Mouse (Mus musculus): ENCODE measurements around the gene Olfr1350. TPM values are rescaled to one million over a fixed set of nuclear protein-coding genes. Genes with fewer than 3 reads are reported as not detected.
"Not testable (repeated sequence)": the region's sequence is repeated elsewhere in the genome, so short reads cannot be mapped to it uniquely, and the experiment has no call there.

Gene Olfr1350
- polyA plus RNA-seq (2016; fragmentation: Nextera tagmentation; extraction: Ambion mirVana) = not detected in 2 replicates

DNA sequence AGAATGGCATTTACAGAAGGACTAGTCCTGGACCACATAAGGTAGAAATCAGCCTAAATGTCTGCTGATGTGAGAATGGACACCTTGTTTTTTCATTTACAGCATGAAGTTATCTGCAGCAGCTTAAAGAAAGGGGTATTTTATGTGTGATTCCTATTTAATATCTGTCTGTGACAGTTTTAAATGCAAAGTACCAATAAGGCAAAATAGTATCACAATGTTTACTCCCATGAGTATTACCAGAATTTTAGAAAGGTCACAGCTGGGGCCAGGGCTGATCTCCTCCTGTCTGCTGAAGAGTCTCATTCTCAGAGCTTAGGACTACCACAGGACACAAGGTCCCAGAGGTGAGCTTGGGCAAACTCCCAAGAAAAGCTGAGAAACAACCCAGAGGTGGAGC lies at the start of gene Olfr1350:
Gene Olfr1350 (plus strand): TSS at position 301 of the 400 bp plus-strand sequence.
- DNase-seq (ENCODE audit: extremely low spot score, low spot score) = no peak
- Histone ChIP-seq H3K27me3 (ENCODE audit: poor library complexity, severe bottlenecking) (no peaks in the 10 kb centered on the region), H3K36me3 (replicated peaks) (no peaks in the 10 kb centered on the region), H3K4me3 (no peak within 1 kb of the TSS), H3K9me3 (peaks cover 58% of the 10 kb centered on the region), H3K4me1 (no peaks in the 10 kb centered on the region), H3K27ac (no peak within 1 kb of the TSS)

DNA sequence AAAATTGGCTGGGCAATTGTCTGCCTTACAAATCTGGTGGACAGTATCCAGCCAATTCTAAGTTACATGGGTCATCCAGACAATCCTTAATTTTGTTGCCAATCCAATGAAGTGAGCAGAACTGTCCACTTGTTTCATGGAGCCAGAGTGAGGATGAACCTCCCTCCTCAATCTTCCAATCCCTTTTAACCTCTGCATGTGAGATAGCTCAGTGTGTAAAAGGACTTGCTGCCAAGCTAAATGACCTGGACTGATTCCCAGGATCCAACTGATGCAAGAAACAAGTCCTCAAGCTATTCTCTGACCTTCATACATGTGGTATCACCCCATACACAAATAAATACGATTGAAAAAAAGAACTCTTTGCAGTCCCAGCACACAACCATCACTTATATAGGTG lies 43.0 kb upstream of the Olfr1350 start:
- Histone ChIP-seq H3K27me3 (ENCODE audit: poor library complexity, severe bottlenecking) (no peaks in the 10 kb centered on the region), H3K9me3 (peaks cover 87% of the 10 kb centered on the region), H3K4me1 (no peaks in the 10 kb centered on the region), H3K27ac (no peak overlapping the region), H3K4me3 (no peak overlapping the region), H3K36me3 (replicated peaks) (no peaks in the 10 kb centered on the region)
- WGBS = 37% methylated on average over 1 of the region's 1 CpGs
- no peak for DNase-seq (ENCODE audit: extremely low spot score, low spot score)

DNA sequence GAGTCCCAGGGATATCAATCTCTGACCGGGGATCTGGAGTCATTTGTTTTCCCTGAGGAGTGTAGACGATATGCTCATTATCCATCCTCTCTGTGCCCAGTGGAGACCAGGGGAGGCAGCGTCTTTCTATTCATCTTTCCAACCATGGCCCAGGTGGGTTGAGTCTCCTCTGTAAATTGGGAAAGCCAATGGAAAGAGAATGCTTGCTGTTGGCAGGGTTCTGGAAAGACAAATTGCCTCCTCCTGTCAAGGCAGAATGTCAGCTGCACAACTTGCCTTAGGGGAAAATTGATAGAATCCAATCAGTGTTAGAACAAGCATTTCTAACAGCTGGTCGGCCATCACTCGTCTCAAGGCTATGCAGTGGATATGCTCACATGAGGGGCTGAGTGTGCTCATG lies 41.8 kb upstream of the Olfr1350 start, which contains the start of gene Olfr1349:
Gene Olfr1349 (minus strand): TSS at position 101 of the 400 bp plus-strand sequence.
- H3K4me1 ChIP-seq = no peaks in the 10 kb centered on the region
- DNase-seq (ENCODE audit: extremely low spot score, low spot score) = no peak
- H3K36me3 ChIP-seq (replicated peaks) = no peaks in the 10 kb centered on the region
- 91% methylated on average over 5 of the region's 5 CpGs for WGBS
- no peak within 1 kb of the TSS for H3K27ac ChIP-seq
- no peak within 1 kb of the TSS for H3K4me3 ChIP-seq
- H3K27me3 ChIP-seq (ENCODE audit: poor library complexity, severe bottlenecking) = no peaks in the 10 kb centered on the region
- peaks cover 87% of the 10 kb centered on the region for H3K9me3 ChIP-seq

DNA sequence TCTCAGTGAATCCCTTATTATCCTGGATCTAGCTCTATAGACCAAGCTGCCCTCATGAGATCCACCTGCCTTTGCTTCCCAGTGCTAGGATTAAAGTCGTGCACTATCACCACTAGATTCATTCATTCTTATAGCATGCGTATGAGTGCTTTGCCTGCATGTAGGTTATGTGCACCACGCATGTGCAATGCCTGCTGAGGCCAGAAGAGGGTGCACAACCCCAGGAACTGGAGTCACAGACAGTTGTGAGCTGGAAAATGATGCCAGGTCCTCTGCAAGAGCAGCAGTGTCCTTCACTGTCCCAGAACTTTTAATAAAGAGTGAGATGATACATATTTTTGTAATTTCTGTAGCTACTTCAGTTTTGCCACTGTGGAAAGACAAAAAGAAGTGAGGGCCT lies 39.6 kb upstream of the Olfr1350 start:
- DNase-seq (ENCODE audit: extremely low spot score, low spot score) = no peak
- WGBS = 60% methylated on average over 3 of the region's 3 CpGs
- H3K36me3 ChIP-seq (replicated peaks) = no peaks in the 10 kb centered on the region
- no peaks in the 10 kb centered on the region for H3K27me3 ChIP-seq (ENCODE audit: poor library complexity, severe bottlenecking)
- H3K9me3 ChIP-seq = peaks cover 81% of the 10 kb centered on the region
- H3K4me1 ChIP-seq = no peaks in the 10 kb centered on the region
- H3K27ac ChIP-seq = no peak overlapping the region
- H3K4me3 ChIP-seq = no peak overlapping the region

DNA sequence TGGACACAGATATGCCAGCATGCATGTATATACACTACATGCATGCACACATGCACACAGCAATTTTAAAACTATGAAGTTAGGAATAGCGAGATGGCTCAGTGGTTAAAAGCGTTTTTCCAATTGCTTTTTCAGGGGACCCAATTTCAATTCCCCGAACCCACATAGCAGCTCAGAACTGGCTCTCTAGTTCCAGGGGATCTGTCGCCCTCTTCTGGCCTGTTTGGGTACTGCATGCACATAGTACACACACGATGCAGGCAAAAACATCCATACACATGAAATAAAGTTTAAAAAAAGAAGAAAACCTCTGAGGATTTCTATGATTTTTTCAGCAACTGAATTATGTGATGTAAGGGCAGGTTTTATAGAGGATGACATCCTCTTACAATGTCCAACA lies 38.5 kb upstream of the Olfr1350 start:
- Histone ChIP-seq H3K4me3 (no peak overlapping the region), H3K27me3 (ENCODE audit: poor library complexity, severe bottlenecking) (no peaks in the 10 kb centered on the region), H3K9me3 (peaks cover 76% of the 10 kb centered on the region), H3K4me1 (no peaks in the 10 kb centered on the region), H3K36me3 (replicated peaks) (no peaks in the 10 kb centered on the region), H3K27ac (no peak overlapping the region)
- DNase-seq (ENCODE audit: extremely low spot score, low spot score) = no peak
- 67% methylated on average over 5 of the region's 5 CpGs for WGBS

DNA sequence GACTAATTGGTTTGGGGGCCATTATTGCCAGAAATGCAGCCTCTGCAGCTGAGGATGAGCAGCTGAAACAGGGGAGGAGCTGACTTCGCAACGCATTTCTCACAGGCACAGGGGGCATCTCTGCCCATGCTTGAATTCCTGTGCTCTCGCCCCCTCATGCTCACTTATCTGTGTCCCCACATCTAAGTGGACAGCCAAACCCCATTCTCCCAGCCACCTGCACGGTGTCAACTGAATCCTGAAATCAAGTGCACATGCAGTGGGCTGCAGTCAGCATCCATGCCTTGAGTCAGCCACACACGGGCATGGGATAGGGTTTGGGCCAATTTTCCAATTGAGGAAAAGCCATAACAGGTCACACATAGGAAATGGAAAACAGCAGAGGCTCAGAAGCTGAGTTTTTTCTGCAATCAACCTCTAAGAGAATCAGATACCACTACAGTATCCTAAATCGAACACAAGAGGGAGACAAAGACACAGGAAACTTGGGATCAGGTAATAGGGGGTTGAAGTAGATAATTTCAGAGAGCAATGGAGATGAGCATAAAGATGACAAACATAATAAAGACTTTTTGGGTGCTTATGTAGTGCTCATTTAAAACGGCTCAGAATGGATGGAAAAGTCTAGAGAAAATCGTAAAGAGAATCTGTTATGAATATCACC lies 21.6 kb downstream of the Olfr1350 start:
- no peak overlapping the region for H3K27ac ChIP-seq
- WGBS = 61% methylated on average over 8 of the region's 8 CpGs
- H3K27me3 ChIP-seq (ENCODE audit: poor library complexity, severe bottlenecking) = no peaks in the 10 kb centered on the region
- H3K36me3 ChIP-seq (replicated peaks) = no peaks in the 10 kb centered on the region
- H3K4me1 ChIP-seq = no peaks in the 10 kb centered on the region
- H3K4me3 ChIP-seq = no peak overlapping the region
- DNase-seq (ENCODE audit: extremely low spot score, low spot score) = no peak
- peaks cover 16% of the 10 kb centered on the region; the same call in 1 of the 2 replicates for H3K9me3 ChIP-seq

DNA sequence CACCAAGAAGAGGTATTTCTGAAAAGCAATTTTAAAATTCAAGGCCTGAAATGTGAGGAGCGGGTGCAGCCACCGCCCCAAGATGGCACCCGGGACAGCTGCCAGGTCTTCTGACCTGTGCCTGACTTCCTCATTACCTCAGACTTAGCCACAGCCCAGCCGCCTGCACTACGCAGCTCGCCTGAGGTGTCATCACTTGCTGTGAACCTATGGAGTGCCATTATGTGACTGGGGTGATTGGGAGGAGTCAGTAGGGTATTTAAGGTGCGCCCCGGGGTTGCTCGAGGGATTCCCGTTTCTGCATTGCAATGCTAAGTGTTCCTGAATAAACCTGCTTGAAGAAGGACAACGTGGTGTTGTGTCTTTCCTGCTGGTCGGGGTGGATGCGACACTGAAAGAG lies 24.1 kb downstream of the Olfr1350 start:
- H3K36me3 ChIP-seq (replicated peaks); H3K27ac ChIP-seq; H3K4me3 ChIP-seq; H3K4me1 ChIP-seq; DNase-seq (ENCODE audit: extremely low spot score, low spot score); H3K27me3 ChIP-seq (ENCODE audit: poor library complexity, severe bottlenecking): not testable (repeated sequence)
- WGBS = 87% methylated on average over 13 of the region's 13 CpGs
- peaks cover 16% of the 10 kb centered on the region; the same call in 1 of the 2 replicates for H3K9me3 ChIP-seq

DNA sequence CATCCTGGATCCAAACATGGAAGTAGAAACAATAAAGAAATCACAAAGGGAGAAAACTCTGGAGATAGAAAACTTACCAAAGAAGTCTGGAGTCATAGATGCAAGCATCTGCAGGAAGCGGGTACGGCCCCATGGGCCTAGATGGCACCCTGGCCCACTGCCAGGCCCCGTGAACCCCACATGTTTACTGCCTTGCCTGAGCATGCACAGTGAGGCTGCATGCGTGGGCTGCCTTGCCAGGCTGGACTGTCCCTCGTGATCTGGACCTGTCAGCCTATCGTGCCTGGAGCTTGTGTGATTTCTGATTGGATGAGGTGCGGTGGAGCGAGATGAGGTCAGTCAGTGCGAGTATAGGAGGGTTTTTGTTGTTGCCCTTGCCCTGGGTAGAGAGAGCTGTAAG lies 38.7 kb downstream of the Olfr1350 start:
- Histone ChIP-seq H3K4me3 (no peak overlapping the region), H3K27ac (no peak overlapping the region), H3K36me3 (replicated peaks) (no peaks in the 10 kb centered on the region), H3K27me3 (ENCODE audit: poor library complexity, severe bottlenecking) (no peaks in the 10 kb centered on the region), H3K9me3 (peaks cover 67% of the 10 kb centered on the region), H3K4me1 (no peaks in the 10 kb centered on the region)
- DNase-seq (ENCODE audit: extremely low spot score, low spot score) = no peak
- WGBS = 89% methylated on average over 9 of the region's 9 CpGs

Other genes starting within 250 kb of the Olfr1350 start
- gene Zfp583, start 233.6 kb upstream of the Olfr1350 start, polyA plus RNA-seq (2016; fragmentation: Nextera tagmentation; extraction: Ambion mirVana) = 6.0 and 6.8 TPM in 2 replicates
- 2.7 and 3.4 TPM in 2 replicates for gene Gm3854, start 221.1 kb upstream of the Olfr1350 start, polyA plus RNA-seq (2016; fragmentation: Nextera tagmentation; extraction: Ambion mirVana)
- gene Zfp78, start 201.6 kb upstream of the Olfr1350 start, polyA plus RNA-seq (2016; fragmentation: Nextera tagmentation; extraction: Ambion mirVana) = 1.9 and 2.1 TPM in 2 replicates
- gene Zfp28, start 181.5 kb upstream of the Olfr1350 start, polyA plus RNA-seq (2016; fragmentation: Nextera tagmentation; extraction: Ambion mirVana) = 9.3 and 10.9 TPM in 2 replicates
- 0.34 and 0.90 TPM in 2 replicates for gene Smim17, start 166.1 kb upstream of the Olfr1350 start, polyA plus RNA-seq (2016; fragmentation: Nextera tagmentation; extraction: Ambion mirVana)
- gene Gm20715, start 154.6 kb upstream of the Olfr1350 start, polyA plus RNA-seq (2016; fragmentation: Nextera tagmentation; extraction: Ambion mirVana) = not detected in 2 replicates
- not detected in 2 replicates for gene Olfr1344, start 126.2 kb upstream of the Olfr1350 start, polyA plus RNA-seq (2016; fragmentation: Nextera tagmentation; extraction: Ambion mirVana)
- gene Olfr1336, start 108.7 kb upstream of the Olfr1350 start, polyA plus RNA-seq (2016; fragmentation: Nextera tagmentation; extraction: Ambion mirVana) = not detected in 2 replicates
- gene Olfr1346, start 97.7 kb upstream of the Olfr1350 start, polyA plus RNA-seq (2016; fragmentation: Nextera tagmentation; extraction: Ambion mirVana) = not detected in 2 replicates
- gene Olfr5, start 77.9 kb upstream of the Olfr1350 start, polyA plus RNA-seq (2016; fragmentation: Nextera tagmentation; extraction: Ambion mirVana) = not detected in 2 replicates
- gene Olfr1347, start 65.1 kb upstream of the Olfr1350 start, polyA plus RNA-seq (2016; fragmentation: Nextera tagmentation; extraction: Ambion mirVana) = not detected in 2 replicates
- gene Olfr1348, start 56.1 kb upstream of the Olfr1350 start, polyA plus RNA-seq (2016; fragmentation: Nextera tagmentation; extraction: Ambion mirVana) = not detected in 2 replicates
- 0.04 and 0.12 TPM in 2 replicates for gene Olfr1349, start 41.9 kb upstream of the Olfr1350 start, polyA plus RNA-seq (2016; fragmentation: Nextera tagmentation; extraction: Ambion mirVana)
- 0.12 and 0.39 TPM in 2 replicates for gene Zim1, start 131.6 kb downstream of the Olfr1350 start, polyA plus RNA-seq (2016; fragmentation: Nextera tagmentation; extraction: Ambion mirVana)
- gene Peg3, start 165.6 kb downstream of the Olfr1350 start, polyA plus RNA-seq (2016; fragmentation: Nextera tagmentation; extraction: Ambion mirVana) = 89.4 and 101 TPM in 2 replicates
- 7.4 and 7.9 TPM in 2 replicates for gene Usp29, start 165.7 kb downstream of the Olfr1350 start, polyA plus RNA-seq (2016; fragmentation: Nextera tagmentation; extraction: Ambion mirVana)